Mouse (Mus musculus) limb, embryonic 15.5 days (tissue): ENCODE results near the gene Btk. TPM values are rescaled to one million over a fixed set of nuclear protein-coding genes. Genes with fewer than 3 reads are reported as not detected.

Source experiments
- ATAC-seq: fragments of 200-750 bp; cut with Nextera tagmentation; 2 replicates; pipeline ENCODE4 v1.8.0; 2017; ENCODE audit warnings: low read depth, moderate TSS enrichment; ENCODE audit not compliant: insufficient number of reproducible peaks, low FRiP score, low TSS enrichment
- H3K27ac ChIP-seq: fragments of 300-500 bp; sonication (generic); 2 replicates; pipeline ENCODE4 v1.5.1; 2015; ENCODE audit warnings: moderate library complexity, mild to moderate bottlenecking, inconsistent platforms
- H3K27me3 ChIP-seq: fragments of 300-500 bp; sonication (generic); 2 replicates; pipeline ENCODE4 v1.6.1; 2015; ENCODE audit warnings: inconsistent platforms
- H3K36me3 ChIP-seq: fragments of 300-500 bp; sonication (generic); 2 replicates; pipeline ENCODE4 v1.6.1; 2015; ENCODE audit warnings: inconsistent platforms
- H3K4me1 ChIP-seq: fragments of 300-500 bp; sonication (generic); 2 replicates; pipeline ENCODE4 v1.6.1; 2015; ENCODE audit warnings: inconsistent platforms
- H3K4me2 ChIP-seq: fragments of 300-500 bp; sonication (generic); 2 replicates; pipeline ENCODE4 v1.6.1; 2015; ENCODE audit warnings: mild to moderate bottlenecking, inconsistent platforms
- H3K4me3 ChIP-seq: fragments of 300-500 bp; sonication (generic); 2 replicates; pipeline ENCODE4 v1.5.1; 2015; ENCODE audit warnings: mild to moderate bottlenecking, inconsistent platforms
- H3K9ac ChIP-seq: fragments of 300-500 bp; sonication (generic); 2 replicates; pipeline ENCODE4 v1.6.1; 2015; ENCODE audit warnings: inconsistent platforms
- H3K9me3 ChIP-seq: fragments of 300-500 bp; sonication (generic); 2 replicates; pipeline ENCODE4 v1.6.1; 2016; ENCODE audit warnings: inconsistent platforms
- WGBS: fragments of 180-500 bp; shearing (Covaris S2); methylation state at CpG from one replicate; pipeline ENCODE4 v1.1.7; 2015; 5-methylcytosine and 5-hydroxymethylcytosine counted together
- polyA plus RNA-seq: library from polyadenylated mRNA; unstranded; fragments of >200 nt; fragmentation: Nextera tagmentation; extraction: Ambion mirVana; gene quantifications from 2 replicates; pipeline ENCODE4 v1.2.1, GENCODE M21; 2015

The Btk gene
- polyA plus RNA-seq: 1.4 and 3.4 TPM in 2 replicates

DNA sequence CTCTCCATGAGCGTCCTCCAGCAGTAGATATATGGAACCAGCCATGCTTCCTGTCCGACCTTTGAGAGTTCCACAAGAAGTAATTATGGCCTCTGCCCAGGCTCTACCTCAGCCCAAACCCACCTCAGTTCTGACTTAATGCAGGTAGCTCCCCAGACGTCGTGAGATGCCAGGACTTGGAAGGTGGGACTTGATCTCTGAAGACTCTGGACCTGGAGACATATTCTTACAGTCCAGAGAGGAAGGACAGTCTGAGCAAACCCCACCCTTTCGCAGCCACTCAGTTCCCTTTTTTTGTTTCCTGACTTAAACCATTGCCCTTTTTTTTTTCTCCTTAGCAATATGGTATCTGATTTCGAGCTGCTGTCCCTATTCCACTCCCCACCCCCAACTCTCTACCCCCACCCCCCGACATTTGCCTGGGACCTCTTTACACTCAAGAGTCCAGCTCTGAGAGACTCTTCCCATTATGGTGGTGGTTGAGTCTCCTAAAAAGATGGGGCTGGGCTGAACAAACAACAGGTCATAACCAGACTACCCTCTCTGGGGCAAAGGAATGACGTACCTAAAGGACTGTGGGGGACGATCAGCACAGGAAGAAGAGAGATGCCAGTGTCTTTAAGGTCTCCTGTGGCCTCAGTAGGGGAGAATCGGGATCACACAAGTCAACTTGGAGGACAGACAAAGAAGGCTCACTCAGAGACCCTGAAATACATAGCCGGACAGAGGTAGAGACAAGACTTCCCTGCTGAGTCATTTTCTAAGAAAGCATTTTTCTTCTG, at the start of gene Btk:
Gene Btk, minus strand, starts transcription at position 683 of the 782 bp plus-strand sequence.
- Histone ChIP-seq H3K27ac (no peak within 1 kb of the TSS), H3K4me2 (no peak within 1 kb of the TSS), H3K9ac (no peak within 1 kb of the TSS), H3K9me3 (no peaks in the 10 kb centered on the region), H3K4me3 (no peak within 1 kb of the TSS), H3K27me3 (no peaks in the 10 kb centered on the region; the same call in 1 of the 2 replicates), H3K36me3 (no peaks in the 10 kb centered on the region), H3K4me1 (no peaks in the 10 kb centered on the region)
- ATAC-seq: no peak
- WGBS: 81% methylated on average over 11 of the region's 11 CpGs

DNA sequence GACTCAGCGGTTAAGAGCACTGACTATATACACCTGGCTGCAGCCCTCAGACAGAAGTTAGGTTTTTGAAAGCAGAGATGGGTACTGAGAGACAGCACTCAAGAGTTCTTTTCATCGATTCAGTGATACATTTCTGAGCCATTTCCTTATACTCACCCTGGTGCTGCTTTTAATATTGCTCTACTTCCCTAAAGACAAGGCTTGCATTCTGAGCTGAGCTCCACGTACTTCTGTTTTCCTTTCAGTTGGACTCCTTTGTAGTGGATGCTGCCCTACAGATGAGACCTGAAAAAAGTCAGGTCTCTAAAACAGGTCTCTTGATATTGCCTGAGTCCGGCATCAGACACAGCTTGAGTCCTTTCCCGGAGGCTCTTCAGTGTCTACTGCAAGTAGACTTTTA, 49.3 kb upstream of the Btk start:
- Histone ChIP-seq H3K27me3 (no peaks in the 10 kb centered on the region), H3K27ac (no peak overlapping the region), H3K4me1 (no peaks in the 10 kb centered on the region), H3K4me2 (no peak overlapping the region), H3K9ac (no peak overlapping the region), H3K36me3 (no peaks in the 10 kb centered on the region), H3K4me3 (no peak overlapping the region), H3K9me3 (no peaks in the 10 kb centered on the region)
- ATAC-seq: no peak
- WGBS: 86% methylated on average over 5 of the region's 5 CpGs

DNA sequence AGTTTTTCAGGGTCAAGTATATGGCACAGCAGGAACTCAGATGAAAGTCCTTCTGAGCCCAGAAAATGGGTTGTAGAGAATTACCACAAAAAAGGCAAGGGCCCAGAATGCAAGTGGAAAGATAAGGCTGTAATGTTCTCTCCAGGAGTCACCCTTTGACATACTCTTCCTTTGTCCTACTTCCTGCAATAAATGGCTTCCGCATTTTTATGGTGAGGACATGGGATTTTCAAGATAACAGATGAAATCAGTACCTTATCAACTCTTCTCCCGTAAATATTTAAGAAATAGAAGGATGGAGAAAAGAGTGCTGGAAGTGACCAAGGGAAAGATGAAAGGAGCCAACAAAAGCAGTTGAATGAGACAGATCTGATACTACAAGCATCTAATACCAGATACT, 44.8 kb upstream of the Btk start:
- H3K4me1 ChIP-seq: no peaks in the 10 kb centered on the region
- H3K27ac ChIP-seq: no peak overlapping the region
- H3K36me3 ChIP-seq: no peaks in the 10 kb centered on the region
- H3K9ac ChIP-seq: no peak overlapping the region
- 0 out of 2 replicates have a peak, but pooled peaks cover 3% of the 10 kb centered on the region for H3K27me3 ChIP-seq
- WGBS: 82% methylated on average over 2 of the region's 2 CpGs
- ATAC-seq: no peak
- H3K4me2 ChIP-seq: no peak overlapping the region
- H3K4me3 ChIP-seq: no peak overlapping the region
- H3K9me3 ChIP-seq: no peaks in the 10 kb centered on the region

DNA sequence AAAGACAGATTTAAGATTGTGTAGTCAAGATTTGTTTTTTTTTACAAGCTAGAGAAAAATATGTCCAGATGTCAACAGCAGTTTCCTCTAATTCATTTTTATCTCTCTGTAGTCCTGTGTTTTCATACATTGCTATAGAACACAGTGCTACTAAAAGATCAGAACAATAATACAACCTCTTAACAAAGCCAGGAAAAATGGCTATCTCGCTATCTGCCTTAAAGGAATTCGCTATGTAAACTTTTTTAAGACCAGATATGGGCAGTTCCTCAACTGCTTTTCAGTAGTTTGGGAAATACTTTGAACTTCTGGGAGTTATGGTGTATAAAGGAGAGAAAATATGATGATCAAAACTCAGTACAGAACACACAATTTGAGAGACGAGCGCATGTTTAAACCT, 40.0 kb upstream of the Btk start:
- no peaks in the 10 kb centered on the region for H3K4me1 ChIP-seq
- H3K36me3 ChIP-seq: no peaks in the 10 kb centered on the region
- H3K27ac ChIP-seq: no peak overlapping the region
- no peak for ATAC-seq
- H3K9ac ChIP-seq: no peak overlapping the region
- H3K27me3 ChIP-seq: 0 out of 2 replicates have a peak, but pooled peaks cover 7% of the 10 kb centered on the region
- no peak overlapping the region for H3K4me2 ChIP-seq
- H3K4me3 ChIP-seq: no peak overlapping the region
- WGBS: 84% methylated on average over 4 of the region's 4 CpGs
- H3K9me3 ChIP-seq: no peaks in the 10 kb centered on the region

DNA sequence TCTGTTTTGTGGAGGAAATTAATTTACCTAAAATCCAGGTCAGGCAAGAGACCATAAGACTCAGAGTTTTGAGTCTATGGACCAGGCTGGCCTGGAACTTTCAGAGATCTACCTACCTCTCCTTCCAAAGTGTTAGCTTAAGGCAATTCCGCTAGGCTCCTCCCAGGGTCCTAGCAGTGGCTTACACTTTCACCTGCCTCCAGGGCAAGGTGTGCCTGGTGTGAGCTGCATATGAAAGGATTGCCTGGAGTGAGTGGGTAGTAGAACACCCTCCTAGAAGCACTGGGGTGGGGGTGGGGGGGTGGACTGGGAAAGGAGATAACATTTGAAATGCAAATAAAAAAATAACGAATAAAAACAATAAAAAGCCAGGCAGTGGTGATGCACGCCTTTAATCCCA, 38.3 kb upstream of the Btk start:
- Histone ChIP-seq H3K27me3 (0 out of 2 replicates have a peak, but pooled peaks cover 7% of the 10 kb centered on the region), H3K4me2 (no peak overlapping the region), H3K4me3 (no peak overlapping the region), H3K36me3 (no peaks in the 10 kb centered on the region), H3K9me3 (no peaks in the 10 kb centered on the region), H3K27ac (no peak overlapping the region), H3K9ac (no peak overlapping the region), H3K4me1 (no peaks in the 10 kb centered on the region)
- ATAC-seq: no peak
- WGBS: 90% methylated on average over 3 of the region's 3 CpGs

DNA sequence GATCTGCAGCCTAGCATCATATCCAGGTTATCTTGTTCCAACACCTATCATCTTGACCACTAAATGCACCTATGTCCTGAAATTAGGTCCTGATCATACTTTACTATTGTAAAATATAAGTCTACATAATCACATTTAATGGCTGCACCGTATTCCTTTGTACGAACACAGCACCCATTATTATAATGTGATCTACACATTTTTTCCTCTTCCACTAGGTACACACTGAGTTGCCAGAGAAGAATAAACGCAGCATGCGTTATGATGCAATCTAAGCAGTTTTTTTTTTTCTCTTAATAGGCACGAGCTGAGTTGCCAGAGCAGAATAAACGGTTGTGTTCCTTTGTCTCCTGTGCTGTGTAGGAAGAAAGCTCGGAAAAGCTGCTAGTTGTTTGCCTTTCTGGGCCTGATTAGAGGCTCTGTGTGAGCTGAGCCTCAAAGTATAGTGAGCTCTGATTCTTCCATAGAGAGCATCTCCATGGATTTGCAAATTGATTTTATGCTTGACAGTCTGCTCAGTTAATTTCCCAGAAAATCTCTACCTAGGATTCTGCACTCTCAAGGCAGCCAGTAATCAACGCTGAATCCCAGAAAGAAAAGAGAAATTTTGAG, 37.0 kb upstream of the Btk start:
- H3K4me2 ChIP-seq: no peak overlapping the region
- WGBS: 57% methylated on average over 8 of the region's 8 CpGs
- H3K9me3 ChIP-seq: no peaks in the 10 kb centered on the region
- no peak overlapping the region for H3K4me3 ChIP-seq
- no peak overlapping the region for H3K9ac ChIP-seq
- H3K36me3 ChIP-seq: no peaks in the 10 kb centered on the region
- 0 out of 2 replicates have a peak, but pooled peaks cover 7% of the 10 kb centered on the region for H3K27me3 ChIP-seq
- no peak overlapping the region for H3K27ac ChIP-seq
- ATAC-seq: no peak
- no peaks in the 10 kb centered on the region for H3K4me1 ChIP-seq

DNA sequence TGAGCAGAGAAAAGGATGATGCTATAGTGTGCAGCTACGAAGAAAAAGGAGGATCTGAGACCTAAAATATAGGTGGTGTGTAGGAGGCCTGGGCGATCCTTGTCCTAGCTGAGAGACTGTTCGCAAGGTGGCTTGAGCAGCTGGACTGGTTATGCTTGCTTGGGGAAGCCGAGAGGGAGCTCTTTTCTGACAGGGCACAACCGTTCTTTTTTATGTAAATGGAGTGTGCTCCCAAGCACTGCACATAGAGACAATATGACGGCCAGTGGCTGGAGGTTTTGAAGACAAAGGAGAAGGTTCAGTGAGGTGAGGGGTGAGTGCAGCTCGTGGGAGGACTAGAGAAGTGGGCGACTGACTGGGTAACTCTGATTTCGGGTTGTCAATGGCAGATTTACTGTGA, 36.3 kb upstream of the Btk start:
- no peak overlapping the region for H3K27ac ChIP-seq
- no peaks in the 10 kb centered on the region for H3K36me3 ChIP-seq
- H3K4me3 ChIP-seq: no peak overlapping the region
- H3K9me3 ChIP-seq: no peaks in the 10 kb centered on the region
- H3K4me2 ChIP-seq: no peak overlapping the region
- 0 out of 2 replicates have a peak, but pooled peaks cover 7% of the 10 kb centered on the region for H3K27me3 ChIP-seq
- no peak for ATAC-seq
- whole genome bisulfite sequencing: 59% methylated on average over 9 of the region's 9 CpGs
- H3K4me1 ChIP-seq: no peaks in the 10 kb centered on the region
- no peak overlapping the region for H3K9ac ChIP-seq

DNA sequence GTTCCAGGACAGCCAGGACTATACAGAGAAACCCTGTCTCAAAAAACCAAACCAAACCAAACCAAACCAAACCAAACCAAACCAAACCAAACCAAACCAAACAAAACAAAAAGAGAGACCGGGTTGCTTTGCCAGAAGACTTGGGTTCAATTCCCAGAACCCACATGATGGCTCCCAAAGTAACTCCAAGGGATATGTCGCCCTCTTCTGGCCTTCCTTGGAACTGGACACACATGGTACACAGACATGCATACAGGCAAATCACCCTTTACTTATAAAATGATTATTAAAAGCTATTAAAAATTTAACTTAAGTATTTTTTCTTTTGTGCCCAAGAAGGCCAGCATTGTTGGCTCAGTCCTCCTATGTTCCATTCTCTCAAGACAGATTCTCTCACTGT, 30.9 kb upstream of the Btk start:
- Histone ChIP-seq H3K4me2 (no peak overlapping the region), H3K27me3 (no peaks in the 10 kb centered on the region), H3K27ac (no peak overlapping the region), H3K9ac (no peak overlapping the region), H3K36me3 (no peaks in the 10 kb centered on the region), H3K9me3 (no peaks in the 10 kb centered on the region), H3K4me1 (peaks cover 2% of the 10 kb centered on the region; the same call in 1 of the 2 replicates), H3K4me3 (no peak overlapping the region)
- no peak for ATAC-seq
- WGBS: 58% methylated on average over 2 of the region's 2 CpGs

DNA sequence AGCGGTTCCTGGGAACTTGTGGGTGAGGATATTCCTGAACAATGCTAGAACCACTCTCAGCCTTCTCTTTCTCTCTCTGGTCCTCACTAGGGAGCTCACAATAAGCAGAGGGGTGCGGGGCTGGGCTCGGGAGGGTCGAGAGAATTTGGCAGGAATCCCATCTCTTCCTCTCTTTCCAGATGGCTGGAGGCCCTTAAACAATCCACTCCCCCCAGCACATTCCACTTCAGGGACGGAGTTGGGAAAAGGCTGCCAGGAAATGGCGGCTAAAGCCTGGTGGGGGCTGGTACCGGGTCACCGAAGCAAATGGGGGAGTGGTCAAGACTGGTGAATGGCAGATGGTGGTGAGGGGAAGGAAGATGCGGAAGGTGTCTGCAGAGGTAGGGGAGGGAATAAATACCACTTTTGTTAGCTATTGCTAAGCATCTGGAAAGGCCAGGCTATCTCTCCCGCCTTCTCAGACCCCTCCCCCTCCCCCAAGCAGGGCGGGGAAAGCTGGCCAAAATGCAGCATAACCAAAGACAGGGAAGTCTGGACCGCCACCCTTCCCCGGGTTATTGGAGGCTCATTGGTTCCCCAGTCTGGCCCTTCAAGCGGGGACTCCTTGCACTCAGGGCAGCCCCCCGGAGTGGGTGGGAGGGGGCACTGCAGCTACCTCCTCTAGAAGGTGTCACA, 29.1 kb upstream of the Btk start:
- Histone ChIP-seq H3K4me3 (peak overlapping the region; percentile 35), H3K4me1 (peaks cover 2% of the 10 kb centered on the region; the same call in 1 of the 2 replicates), H3K9ac (0 out of 2 replicates have a peak overlapping the region, but pooled peaks have one; percentile 17), H3K27ac (peak overlapping the region; percentile 89), H3K9me3 (no peaks in the 10 kb centered on the region), H3K4me2 (peak overlapping the region; percentile 43), H3K36me3 (no peaks in the 10 kb centered on the region), H3K27me3 (no peaks in the 10 kb centered on the region)
- ATAC-seq: peak; percentile 85
- 13% methylated on average over 15 of the region's 15 CpGs for WGBS

DNA sequence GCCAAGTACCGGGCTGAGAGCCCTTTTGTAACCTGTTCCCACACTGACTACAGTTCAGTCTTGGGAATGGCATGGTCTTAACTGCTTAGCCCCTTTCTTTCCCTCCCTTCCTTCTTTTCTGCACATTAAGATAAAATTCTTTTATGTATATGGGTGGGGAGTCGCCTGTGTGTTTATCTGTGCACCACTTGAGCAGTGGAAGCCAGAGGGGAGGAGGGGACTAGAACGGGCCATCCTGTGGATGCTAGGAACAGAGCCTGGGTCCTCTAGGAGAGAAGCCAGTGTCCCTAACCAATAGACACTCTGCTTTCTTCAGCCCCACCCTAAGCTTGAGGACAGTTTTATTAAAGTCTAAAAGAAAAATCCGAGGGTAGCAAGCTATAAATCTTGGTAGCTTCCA, 27.6 kb upstream of the Btk start:
- H3K27me3 ChIP-seq: no peaks in the 10 kb centered on the region
- H3K4me3 ChIP-seq: no peak overlapping the region
- H3K36me3 ChIP-seq: no peaks in the 10 kb centered on the region
- H3K27ac ChIP-seq: no peak overlapping the region
- ATAC-seq: no peak
- no peak overlapping the region for H3K4me2 ChIP-seq
- 79% methylated on average over 4 of the region's 4 CpGs for WGBS
- no peaks in the 10 kb centered on the region for H3K9me3 ChIP-seq
- H3K9ac ChIP-seq: no peak overlapping the region
- H3K4me1 ChIP-seq: peaks cover 2% of the 10 kb centered on the region; the same call in 1 of the 2 replicates

DNA sequence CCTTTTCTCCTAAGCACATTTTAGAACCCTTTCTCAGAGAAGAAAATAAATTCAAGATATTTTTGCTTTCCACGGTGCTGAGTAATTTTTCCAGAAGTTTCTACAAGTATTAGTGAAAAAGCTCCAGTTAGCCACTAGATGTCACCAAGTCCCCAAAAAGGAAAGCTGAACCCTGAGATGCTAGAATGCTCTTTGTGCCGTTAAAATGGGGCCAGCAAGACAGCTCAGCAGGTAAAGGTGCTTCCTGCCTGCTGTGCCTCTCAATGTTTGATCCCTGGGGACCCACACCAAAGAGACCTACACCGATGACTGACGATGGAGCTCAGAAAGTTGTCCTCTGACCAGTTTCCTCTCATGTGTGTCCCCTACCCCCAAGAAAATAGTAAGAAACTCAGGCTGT, 26.1 kb upstream of the Btk start:
- Histone ChIP-seq H3K36me3 (no peaks in the 10 kb centered on the region), H3K4me3 (no peak overlapping the region), H3K9me3 (no peaks in the 10 kb centered on the region), H3K9ac (no peak overlapping the region), H3K4me1 (peaks cover 2% of the 10 kb centered on the region; the same call in 1 of the 2 replicates), H3K27ac (no peak overlapping the region), H3K27me3 (no peaks in the 10 kb centered on the region), H3K4me2 (no peak overlapping the region)
- no peak for ATAC-seq
- WGBS: 34% methylated on average over 4 of the region's 4 CpGs
